Mouse (Mus musculus) lung, adult 18-20 months (tissue): ENCODE data around the gene Knop1.

ENCODE experiments used
- DNase-seq, 2 experiments: peaks; one replicate each; pipeline ENCODE4 v3.0.0; 2022; ENCODE audit warnings: mixed read lengths in 2 of 2

The Knop1 gene

DNA sequence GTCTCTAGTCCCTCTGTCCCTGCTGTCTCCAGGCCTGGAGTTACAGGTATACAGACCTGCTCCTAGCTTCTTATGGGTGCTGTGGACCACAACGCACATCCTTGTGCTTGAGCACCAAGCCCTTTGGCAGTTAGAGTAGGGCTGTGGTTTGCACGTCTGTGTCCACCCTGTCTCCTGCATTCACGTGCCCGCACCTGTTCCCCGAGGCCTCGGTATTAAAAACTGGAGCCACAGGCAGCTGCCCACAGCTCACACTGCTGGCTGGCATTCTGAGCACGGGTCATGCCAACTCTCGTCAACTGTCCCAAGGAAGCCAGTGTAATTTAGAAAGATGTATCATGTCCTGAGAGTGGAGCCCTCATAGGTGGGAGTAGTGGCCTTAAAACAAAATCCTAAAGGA lies 60.3 kb downstream of the Knop1 start:
- DNase-seq = no peak

DNA sequence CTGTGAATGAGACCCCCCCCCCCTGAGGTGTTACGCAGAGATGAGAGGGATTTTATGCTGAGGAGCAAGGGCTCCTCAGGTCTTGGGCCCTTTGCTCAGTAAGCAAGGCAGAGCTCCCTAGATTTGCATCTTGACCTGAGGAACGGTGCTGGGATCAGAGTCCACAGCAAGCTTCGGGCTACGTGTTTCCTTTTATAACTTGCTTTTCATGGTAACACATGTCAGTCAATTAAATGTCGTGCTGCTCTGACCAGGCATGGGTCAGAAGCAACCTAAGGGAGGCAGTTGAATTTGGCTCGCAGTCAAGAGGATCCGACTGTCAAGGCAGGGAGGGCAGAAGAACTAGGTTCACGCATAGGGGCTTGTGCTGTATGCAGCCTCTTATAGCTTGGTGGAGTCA lies 62.2 kb downstream of the Knop1 start:
- DNase-seq = no peak
